Mouse (Mus musculus) lung, postnatal 0 days (tissue): ENCODE measurements at regions not wholly inside any gene's neighbourhood (a gene's known extent, or its start where the extent isn't known, plus 50 kb on each side); places are given as distances from the start of the nearest gene placed in this dataset.

ENCODE experiments used
- CTCF ChIP-seq: IDR thresholded peaks from 2 replicates; pipeline ENCODE4 v1.5.1; 2016; ENCODE audit warnings: antibody characterized with exemption, mild to moderate bottlenecking
- EP300 ChIP-seq: IDR thresholded peaks from 2 replicates; pipeline ENCODE4 v1.6.1; 2016; ENCODE audit warnings: antibody characterized with exemption, mild to moderate bottlenecking, control low read depth

DNA sequence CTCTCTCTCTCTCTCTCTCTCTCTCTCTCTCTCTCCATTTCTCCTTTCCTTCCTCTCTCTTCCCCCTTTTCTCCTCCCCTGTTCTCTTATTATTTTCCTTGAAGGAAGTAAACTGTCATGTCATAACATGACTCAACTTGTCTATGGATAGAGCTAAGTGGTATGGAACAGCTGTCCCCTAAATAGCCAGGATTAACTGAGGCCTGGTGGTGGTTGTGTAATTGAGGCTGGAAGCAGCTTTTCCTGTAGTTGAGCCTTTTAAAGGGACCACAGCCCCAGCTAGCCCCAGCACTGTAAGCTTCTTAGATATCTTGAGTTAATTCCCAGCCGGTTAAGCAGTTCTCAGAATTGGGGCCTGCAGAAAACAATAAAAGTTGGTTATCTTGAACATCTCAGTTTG lies 243.7 kb upstream of the Nbea start:
- TF ChIP-seq CTCF (no peak), EP300 (no peak)
